ENCODE assay signal across 22 mouse cellular contexts in the genomic region with DNA sequence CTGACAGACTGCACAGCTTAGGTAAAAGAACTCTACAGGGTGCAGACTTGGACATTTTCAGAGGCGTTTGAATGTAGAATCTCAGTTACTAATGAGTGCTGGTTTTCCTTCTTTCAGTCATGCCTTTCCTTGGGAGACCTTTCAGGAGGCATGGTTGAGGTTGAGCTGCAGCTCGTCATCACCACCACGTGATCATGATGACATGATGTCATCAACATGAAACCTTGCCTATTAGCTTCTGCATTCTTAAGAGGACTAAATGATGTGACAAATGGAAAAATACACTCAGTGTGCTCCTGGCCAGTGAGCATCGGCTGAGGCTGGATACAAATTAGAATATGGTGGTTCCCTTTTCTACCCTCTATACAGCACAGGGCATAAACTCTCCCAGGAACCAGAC.
DNase-seq lines count a peak whose midpoint lies in the region; ATAC-seq and TF ChIP-seq lines count a peak whose summit lies in the region.
"Had no signal": no experiment of that assay in that cellular context is flagged by ENCODE, and none has a peak within 500 bp of the region (broad histone marks: within the 10 kb centered on the region; RNA-seq: fewer than 3 reads in every experiment).

No protein-coding gene starts in this region.

- in situ Hi-C loops in CH12.LX (cut with MboI; ENCODE audit: low pct_ligation_motif_present, low pct_unique_long_range_greater_than_20kb, low sequenced_read_pairs): no loop called here

- no peak for ATAC-seq in heart, embryonic 12.5 days (ENCODE audit: insufficient number of reproducible peaks, low FRiP score)
- ATAC-seq in megakaryocyte progenitor cell, adult 5-6 weeks (replicated peaks; ENCODE audit: poor library complexity): 0 out of 2 replicates have a peak, but pooled peaks have one; percentile 11
- ATAC-seq: activated CD4-positive, CD25-positive, alpha-beta regulatory T cell, adult 4 months; CD4-positive, CD25-positive, alpha-beta regulatory T cell, adult 4 months; Patski had no signal

- 0 out of 2 replicates have a peak, but pooled peaks cover 3% of the 10 kb centered on the region for H3K4me1 ChIP-seq in heart, embryonic 10.5 days
- peaks cover 8% of the 10 kb centered on the region; the same call in 1 of the 2 replicates for H3K4me1 ChIP-seq in heart, embryonic 12.5 days (replicated peaks)
- peaks cover 7 to 17% of the 10 kb centered on the region in 2 experiments for H3K4me1 ChIP-seq in CH12.LX (ENCODE audit: control insufficient read depth in 1 of 2, insufficient read depth in 2 of 2)

- H3K4me3 ChIP-seq in heart, embryonic 10.5 days: no peak overlapping the region
- H3K4me3 ChIP-seq in heart, embryonic 12.5 days: no peak overlapping the region
- H3K4me3 ChIP-seq in CH12.LX (replicated peaks in 1 of 3; ENCODE audit: low read depth in 2 of 3, low read length in 2 of 3, poor library complexity in 1 of 3): no peak overlapping the region

- no peaks in the 10 kb centered on the region for H3K9me3 ChIP-seq in heart, embryonic 10.5 days
- 0 out of 2 replicates have a peak, but pooled peaks cover 1% of the 10 kb centered on the region for H3K9me3 ChIP-seq in heart, embryonic 12.5 days (replicated peaks)
- H3K9me3 ChIP-seq in CH12.LX (replicated peaks; ENCODE audit: low read length): no peaks in the 10 kb centered on the region
- H3K9me3 ChIP-seq: G1E had no signal

- peak; percentile 30 for DNase-seq in heart, adult 11 months
- no peak for DNase-seq in heart, adult 8-10 months (ENCODE audit: low spot score)
- peak; percentile 57 for DNase-seq in heart, embryonic 10.5 days (ENCODE audit: low spot score)
- DNase-seq in CH12.LX (ENCODE audit: extremely low read depth): peak; percentile 55
- DNase-seq in neural tube, embryonic 10.5 days (ENCODE audit: extremely low spot score, low spot score): no peak
- DNase-seq in gastrocnemius, postnatal 4 days (ENCODE audit: low spot score in 2 of 2): no peak
- DNase-seq: adrenal gland, adult 2 months; adrenal gland, adult 8-10 months; adrenal gland, postnatal 10 days; adrenal gland, postnatal 14 days; adrenal gland, postnatal 25 days; adrenal gland, postnatal 36 days; B cell, adult 2 months; cerebellum, adult 11 months; cerebellum, adult 11-12 months; cerebellum, adult 18-20 months had no signal

- no peak overlapping the region for H3K9ac ChIP-seq in heart, embryonic 12.5 days
- H3K9ac ChIP-seq in CH12.LX (ENCODE audit: insufficient read depth, low read depth): no peak overlapping the region

- TF ChIP-seq EP300 in CH12.LX (IDR thresholded peaks at IDR 0.05; ENCODE audit: low read length): 0 out of 2 replicates have a peak, but pooled peaks have one; percentile 34

- WGBS in heart, embryonic 10.5 days: 87% methylated on average over 4 of the region's 4 CpGs
- 74% methylated on average over 4 of the region's 4 CpGs for WGBS in heart, embryonic 12.5 days

- no peak overlapping the region for H3K27ac ChIP-seq in heart, embryonic 10.5 days
- H3K27ac ChIP-seq in heart, embryonic 12.5 days (ENCODE audit: poor library complexity, severe bottlenecking): no peak overlapping the region
- H3K27ac ChIP-seq in CH12.LX (ENCODE audit: insufficient read depth, low read depth): no peak overlapping the region

- H3K4me2 ChIP-seq in heart, embryonic 12.5 days: no peak overlapping the region
- no peak overlapping the region for H3K4me2 ChIP-seq in CH12.LX (ENCODE audit: insufficient read depth, low read depth, poor library complexity, severe bottlenecking)

- no peak for TF ChIP-seq POLR2A in CH12.LX (IDR thresholded peaks at IDR 0.05; ENCODE audit: low read depth, low read length)

- dilution Hi-C loops in CH12.LX (cut with MboI; ENCODE audit: extremely low pct_ligation_motif_present, extremely low pct_unique_long_range_greater_than_20kb, low sequenced_read_pairs): no loop called here

- no peak for TF ChIP-seq RAD21 in CH12.LX (IDR thresholded peaks at IDR 0.05; ENCODE audit: low read depth, low read length)

- no peaks in the 10 kb centered on the region for H3K27me3 ChIP-seq in heart, embryonic 10.5 days (ENCODE audit: insufficient read depth, poor library complexity, severe bottlenecking)
- H3K27me3 ChIP-seq in heart, embryonic 12.5 days (replicated peaks): no peaks in the 10 kb centered on the region
- no peaks in the 10 kb centered on the region for H3K27me3 ChIP-seq in CH12.LX (replicated peaks)
- H3K27me3 ChIP-seq: Patski had no signal

- H3K79me2 ChIP-seq in CH12.LX (replicated peaks; ENCODE audit: control insufficient read depth, extremely low read depth, insufficient read depth, poor library complexity, severe bottlenecking): no peaks in the 10 kb centered on the region

- TF ChIP-seq CTCF in CH12.LX (conservative IDR thresholded peaks at IDR 0.05 in 1 of 2, IDR thresholded peaks at IDR 0.05 in 1 of 2; ENCODE audit: low read depth in 2 of 2, low read length in 2 of 2): no peak

- peaks cover 23% of the 10 kb centered on the region; the same call in 1 of the 2 replicates for H3K36me3 ChIP-seq in heart, embryonic 10.5 days
- peaks cover 8% of the 10 kb centered on the region for H3K36me3 ChIP-seq in heart, embryonic 12.5 days
- peaks cover 0 to 5% of the 10 kb centered on the region in 2 experiments for H3K36me3 ChIP-seq in CH12.LX (replicated peaks in 1 of 2; ENCODE audit: control insufficient read depth in 1 of 2, insufficient read depth in 1 of 2, low read length in 1 of 2)
- H3K36me3 ChIP-seq: G1E had no signal

TF ChIP-seq in CH12.LX, 34 proteins besides CTCF, POLR2A, EP300 and RAD21:
- TF ChIP-seq SIN3A (IDR thresholded peaks at IDR 0.05; ENCODE audit: low read length) (no peak), PAX5 (IDR thresholded peaks at IDR 0.05; ENCODE audit: low read length) (no peak), SMC3 (IDR thresholded peaks at IDR 0.05; ENCODE audit: low read depth, low read length) (no peak), GABPA (IDR thresholded peaks at IDR 0.05; ENCODE audit: insufficient replicate concordance, low read depth, low read length) (no peak), E2F4 (IDR thresholded peaks at IDR 0.05; ENCODE audit: insufficient replicate concordance, low read depth, low read length) (no peak), JUN (IDR thresholded peaks at IDR 0.05; ENCODE audit: insufficient read depth, low read depth, low read length) (peak; percentile 56; the same call in 1 of the 2 replicates), RCOR1 (conservative IDR thresholded peaks at IDR 0.05; ENCODE audit: low read depth, low read length) (no peak), POLR2AphosphoS2 (IDR thresholded peaks at IDR 0.05; ENCODE audit: low read depth, low read length) (no peak), ZC3H11A (IDR thresholded peaks at IDR 0.05; ENCODE audit: low read depth, low read length) (no peak), BHLHE40 (IDR thresholded peaks at IDR 0.05; ENCODE audit: low read depth, low read length) (peak; percentile 40; the same call in 1 of the 2 replicates), HCFC1 (IDR thresholded peaks at IDR 0.05; ENCODE audit: low read depth, low read length) (no peak), MAFK (IDR thresholded peaks at IDR 0.05; ENCODE audit: insufficient replicate concordance, low read length) (no peak), USF1 (IDR thresholded peaks at IDR 0.05; ENCODE audit: low read depth, low read length) (peak; percentile 74), TCF12 (IDR thresholded peaks at IDR 0.05; ENCODE audit: low read depth, low read length) (no peak), USF2 (conservative IDR thresholded peaks at IDR 0.05; ENCODE audit: low read depth, low read length) (peak; percentile 60), NRF1 (IDR thresholded peaks at IDR 0.05; ENCODE audit: low read depth, low read length) (no peak), ETS1 (conservative IDR thresholded peaks at IDR 0.05; ENCODE audit: low read depth, low read length) (peak; percentile 58), MAX (IDR thresholded peaks at IDR 0.05; ENCODE audit: low read length) (peak; percentile 60; the same call in 1 of the 2 replicates), UBTF (IDR thresholded peaks at IDR 0.05; ENCODE audit: low read depth, low read length) (no peak), ELF1 (IDR thresholded peaks at IDR 0.05; ENCODE audit: low read depth, low read length) (no peak), JUND (conservative IDR thresholded peaks at IDR 0.05; ENCODE audit: low read depth, low read length) (no peak), TBP (conservative IDR thresholded peaks at IDR 0.05; ENCODE audit: low read depth, low read length) (no peak)

Comparison
In these comparisons a context has a peak if more than half of its experiments do, and no peak if none do; other contexts are left out.
1. DNase-seq: peak in heart, adult 11 months (single experiment), heart, embryonic 10.5 days (single experiment) and CH12.LX (single experiment); none in heart, adult 8-10 months (single experiment), neural tube, embryonic 10.5 days (single experiment) and gastrocnemius, postnatal 4 days (0 of 2).